Mouse (Mus musculus) heart, postnatal 0 days (tissue): ENCODE results near the gene Dcakd. TPM values are rescaled to one million over a fixed set of nuclear protein-coding genes. Genes with fewer than 3 reads are reported as not detected.

Experiments used
- ATAC-seq: fragments of 200-750 bp; cut with Nextera tagmentation; 2 replicates; pipeline ENCODE4 v1.8.0; 2017; ENCODE audit warnings: low read depth, moderate number of reproducible peaks, moderate library complexity; ENCODE audit not compliant: insufficient read depth
- DNase-seq: peaks from one replicate; pipeline ENCODE4 v3.0.0-alpha.2; 2016; ENCODE audit warnings: low spot score
- H3K27ac ChIP-seq: fragments of 300-500 bp; sonication (generic); 2 replicates; pipeline ENCODE4 v1.5.1; 2014; ENCODE audit warnings: low read depth, mild to moderate bottlenecking
- H3K27me3 ChIP-seq: fragments of 300-500 bp; sonication (generic); 2 replicates; pipeline ENCODE4 v1.6.1; 2014; ENCODE audit warnings: low read length, mixed read lengths; ENCODE audit not compliant: control insufficient read depth, insufficient read depth
- H3K36me3 ChIP-seq: fragments of 300-500 bp; sonication (generic); replicated peaks from 2 replicates; pipeline ENCODE4 v1.6.1; 2014; ENCODE audit warnings: low read length, mixed read lengths; ENCODE audit not compliant: control insufficient read depth, insufficient read depth
- H3K4me1 ChIP-seq: fragments of 300-500 bp; sonication (generic); 2 replicates; pipeline ENCODE4 v1.6.1; 2014; ENCODE audit warnings: antibody characterized with exemption; ENCODE audit not compliant: control insufficient read depth, insufficient read depth
- H3K4me2 ChIP-seq: fragments of 300-500 bp; sonication (generic); 2 replicates; pipeline ENCODE4 v1.6.1; 2014; ENCODE audit warnings: low read depth, mild to moderate bottlenecking, low read length, moderate library complexity
- H3K4me3 ChIP-seq: fragments of 300-500 bp; sonication (generic); 2 replicates; pipeline ENCODE4 v1.5.1; 2014; ENCODE audit warnings: low read depth, low read length
- H3K9ac ChIP-seq: fragments of 300-500 bp; sonication (generic); replicated peaks from 2 replicates; pipeline ENCODE4 v1.6.1; 2014; ENCODE audit warnings: low read depth, low read length, mixed read lengths
- H3K9me3 ChIP-seq: fragments of 300-500 bp; sonication (generic); replicated peaks from 2 replicates; pipeline ENCODE4 v1.6.1; 2016; ENCODE audit warnings: low read length; ENCODE audit not compliant: control insufficient read depth
- CTCF ChIP-seq: IDR thresholded peaks from 2 replicates; pipeline ENCODE4 v1.5.1; 2016; ENCODE audit warnings: antibody characterized with exemption, control low read depth, low read depth
- EP300 ChIP-seq: IDR thresholded peaks from 2 replicates; pipeline ENCODE4 v1.6.1; 2016; ENCODE audit warnings: antibody characterized with exemption, low read depth
- WGBS: fragments of 180-500 bp; shearing (Covaris S2); extraction: QIAGEN DNeasy Blood & Tissue Kit; methylation state at CpG from one replicate; pipeline ENCODE4 v1.1.7; 2014; 5-methylcytosine and 5-hydroxymethylcytosine counted together
- polyA plus RNA-seq: library from polyadenylated mRNA; unstranded; fragments of >200 nt; fragmentation: Nextera tagmentation; extraction: Ambion mirVana; gene quantifications from 2 replicates; pipeline ENCODE4 v1.2.1, GENCODE M21; 2015
- total RNA-seq: library from RNA; depleted of rRNA; stranded (reverse); fragments of >200 nt; gene quantifications from 2 replicates; pipeline ENCODE4 v1.2.3, GENCODE M21; 2014; ENCODE audit warnings: low replicate concordance

Dcakd gene
- total and polyA plus RNA-seq, 2 experiments from 2014 or later: 45.2 to 64.0 TPM

DNA sequence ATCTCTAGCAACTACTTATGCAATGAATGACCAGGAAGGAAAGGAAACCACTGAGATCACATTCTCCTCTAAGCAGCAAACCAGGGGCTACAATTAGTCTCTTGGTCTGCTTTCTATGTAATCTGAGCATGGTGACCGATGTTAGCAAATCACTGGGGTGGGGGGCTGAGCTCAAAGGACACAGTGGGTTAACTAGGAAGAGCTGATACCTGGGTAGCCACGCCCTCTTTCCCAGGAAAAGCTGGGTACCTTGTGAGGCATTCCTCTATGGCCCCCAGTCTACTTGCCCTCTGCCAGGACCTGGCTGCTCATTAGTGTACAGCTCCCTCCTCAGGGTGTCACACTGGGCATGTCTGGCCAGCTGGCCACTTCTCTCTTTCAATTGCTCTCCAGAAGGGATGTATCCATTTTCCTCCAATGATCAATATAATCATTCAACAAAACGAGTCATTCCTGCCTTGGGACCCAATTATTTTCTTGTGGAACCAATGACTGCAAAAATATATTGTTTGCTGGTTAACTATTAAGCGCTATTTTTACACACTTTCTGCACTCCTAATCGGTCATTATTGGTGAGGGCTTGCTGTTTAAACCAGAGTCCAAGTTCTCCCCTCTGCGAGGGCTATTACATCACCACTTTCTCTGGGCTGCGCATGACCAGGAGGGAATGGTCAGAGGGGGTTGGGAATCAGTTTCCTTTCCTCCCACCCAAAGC, 21.7 kb downstream of the Dcakd start:
- no peaks in the 10 kb centered on the region for H3K9me3 ChIP-seq
- H3K4me2 ChIP-seq: no peak overlapping the region
- no peak for DNase-seq
- peaks cover 14% of the 10 kb centered on the region for H3K4me1 ChIP-seq
- H3K4me3 ChIP-seq: no peak overlapping the region
- TF ChIP-seq EP300: no peak
- no peak for TF ChIP-seq CTCF
- H3K27me3 ChIP-seq: no peaks in the 10 kb centered on the region
- 79% methylated on average over 7 of the region's 7 CpGs for WGBS
- H3K27ac ChIP-seq: peak overlapping the region; percentile 30; the same call in 1 of the 2 replicates
- peak; percentile 14; the same call in 1 of the 2 replicates for ATAC-seq
- no peak overlapping the region for H3K9ac ChIP-seq
- no peaks in the 10 kb centered on the region for H3K36me3 ChIP-seq

- no peaks in the 10 kb centered on the region for H3K36me3 ChIP-seq
- ATAC-seq (no peak), DNase-seq (no peak)
- no peak overlapping the region for H3K27ac ChIP-seq
- no peak overlapping the region for H3K9ac ChIP-seq
- peaks cover 5% of the 10 kb centered on the region for H3K4me1 ChIP-seq
- no peak for TF ChIP-seq CTCF
- no peak for TF ChIP-seq EP300
- no peaks in the 10 kb centered on the region for H3K27me3 ChIP-seq
- H3K9me3 ChIP-seq: no peaks in the 10 kb centered on the region
- H3K4me3 ChIP-seq: no peak overlapping the region
- H3K4me2 ChIP-seq: no peak overlapping the region
- 76% methylated on average over 11 of the region's 11 CpGs for WGBS
Observed at GRCm38 (mm10) chr11:103005254-103005981, 22.7 kb downstream of the Dcakd start.

- no peak for ATAC-seq
- H3K4me3 ChIP-seq: no peak overlapping the region
- 76% methylated on average over 1 of the region's 1 CpGs for WGBS
- no peaks in the 10 kb centered on the region for H3K9me3 ChIP-seq
- no peak overlapping the region for H3K4me2 ChIP-seq
- no peak for DNase-seq
- no peak overlapping the region for H3K9ac ChIP-seq
- H3K36me3 ChIP-seq: no peaks in the 10 kb centered on the region
- peaks cover under 1% of the 10 kb centered on the region; the same call in 1 of the 2 replicates for H3K4me1 ChIP-seq
- no peak overlapping the region for H3K27ac ChIP-seq
- H3K27me3 ChIP-seq: no peaks in the 10 kb centered on the region
- TF ChIP-seq CTCF: no peak
- no peak for TF ChIP-seq EP300
Observed at GRCm38 (mm10) chr11:103004852-103005251, 23.3 kb downstream of the Dcakd start.

DNA sequence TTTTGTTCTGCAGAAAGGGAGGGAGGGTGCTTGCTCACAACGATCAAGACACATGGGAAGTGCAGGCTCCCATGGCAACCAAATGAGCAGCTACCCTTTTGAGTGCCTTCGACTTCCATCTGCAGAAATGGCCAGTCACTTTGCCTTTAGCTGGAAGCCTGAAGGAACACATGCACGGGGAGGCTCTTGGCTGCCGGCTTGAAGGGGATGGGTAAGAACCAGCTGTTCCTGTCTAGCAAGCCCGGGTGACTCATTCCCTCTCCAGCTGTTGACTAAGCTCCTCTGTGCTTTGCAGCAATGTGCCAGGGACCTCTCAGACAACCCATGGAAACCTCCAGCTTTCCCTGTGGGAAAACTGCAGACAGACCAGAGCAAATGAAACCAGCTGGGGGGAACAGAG, 24.9 kb downstream of the Dcakd start:
- no peaks in the 10 kb centered on the region for H3K36me3 ChIP-seq
- no peak overlapping the region for H3K9ac ChIP-seq
- peaks cover 17% of the 10 kb centered on the region for H3K4me1 ChIP-seq
- no peak overlapping the region for H3K4me3 ChIP-seq
- no peak for TF ChIP-seq CTCF
- no peak for TF ChIP-seq EP300
- 40% methylated on average over 5 of the region's 5 CpGs for WGBS
- DNase-seq: peak; percentile 70
- no peaks in the 10 kb centered on the region for H3K9me3 ChIP-seq
- H3K27me3 ChIP-seq: no peaks in the 10 kb centered on the region
- no peak overlapping the region for H3K4me2 ChIP-seq
- peak; percentile 47 for ATAC-seq
- peak overlapping the region; percentile 46 for H3K27ac ChIP-seq

- ATAC-seq (no peak), DNase-seq (no peak)
- no peak overlapping the region for H3K4me2 ChIP-seq
- H3K27me3 ChIP-seq: no peaks in the 10 kb centered on the region
- H3K36me3 ChIP-seq: no peaks in the 10 kb centered on the region; the same call in 1 of the 2 replicates
- no peak overlapping the region for H3K27ac ChIP-seq
- TF ChIP-seq CTCF (no peak), EP300 (no peak)
- H3K9me3 ChIP-seq: no peaks in the 10 kb centered on the region
- peaks cover 20% of the 10 kb centered on the region; the same call in 1 of the 2 replicates for H3K4me1 ChIP-seq
- H3K9ac ChIP-seq: no peak overlapping the region
- 66% methylated on average over 5 of the region's 5 CpGs for WGBS
- H3K4me3 ChIP-seq: no peak overlapping the region
Observed at GRCm38 (mm10) chr11:103001063-103001462, 27.1 kb downstream of the Dcakd start.
